Mouse (Mus musculus): Measurements from ENCODE around the gene Dpm1. TPM values are rescaled to one million over a fixed set of nuclear protein-coding genes. Genes with fewer than 3 reads are reported as not detected.
A peak's percentile ranks its signal among the peaks of the same experiment; 100 is the strongest.

Dpm1 gene
- polyA plus RNA-seq, 1 experiment from 2014 or later, result 145 TPM

DNA sequence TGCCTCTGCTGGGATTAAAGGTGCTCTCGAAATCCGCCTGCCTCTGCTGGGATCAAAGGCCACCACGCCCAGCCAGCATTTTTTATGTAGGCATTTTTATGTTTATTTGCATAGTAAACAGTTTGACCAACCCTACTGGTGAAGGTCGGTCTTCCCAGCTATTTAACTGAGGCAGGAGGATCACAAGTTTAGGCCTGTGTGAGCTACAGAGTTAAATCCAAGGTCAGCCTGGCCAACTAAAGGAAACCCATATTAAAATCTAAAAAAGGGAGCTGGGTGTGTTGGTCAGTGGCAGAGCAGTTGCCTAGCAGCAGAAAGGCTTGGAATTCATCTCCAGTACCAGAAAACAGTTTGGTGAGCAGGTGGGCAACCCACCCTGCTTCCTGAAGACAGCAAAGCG, 2.9 kb upstream of the Dpm1 start:
- H3K27me3 ChIP-seq (replicated peaks; ENCODE audit: insufficient read depth, low read length), result no peaks in the 10 kb centered on the region
- H3K4me2 ChIP-seq (replicated peaks; ENCODE audit: low read depth, low read length), result no peak overlapping the region
- no peaks in the 10 kb centered on the region for H3K9me3 ChIP-seq (ENCODE audit: low read length)
- WGBS, result 89% methylated on average over 5 of the region's 5 CpGs
- H3K36me3 ChIP-seq (ENCODE audit: insufficient read depth, low read length), result no peaks in the 10 kb centered on the region
- no peak overlapping the region for H3K4me3 ChIP-seq (ENCODE audit: low read depth, low read length)
- no peak overlapping the region for H3K9ac ChIP-seq (replicated peaks; ENCODE audit: low read depth)
- peaks cover 12% of the 10 kb centered on the region; the same call in 1 of the 2 replicates for H3K4me1 ChIP-seq (ENCODE audit: insufficient read depth, low read depth, low read length)
- ATAC-seq (no peak), DNase-seq (ENCODE audit: low spot score) (no peak)
- TF ChIP-seq EP300 (IDR thresholded peaks at IDR 0.05) (no peak), CTCF (IDR thresholded peaks at IDR 0.05) (no peak)
- no peak overlapping the region for H3K27ac ChIP-seq (ENCODE audit: low read length)

DNA sequence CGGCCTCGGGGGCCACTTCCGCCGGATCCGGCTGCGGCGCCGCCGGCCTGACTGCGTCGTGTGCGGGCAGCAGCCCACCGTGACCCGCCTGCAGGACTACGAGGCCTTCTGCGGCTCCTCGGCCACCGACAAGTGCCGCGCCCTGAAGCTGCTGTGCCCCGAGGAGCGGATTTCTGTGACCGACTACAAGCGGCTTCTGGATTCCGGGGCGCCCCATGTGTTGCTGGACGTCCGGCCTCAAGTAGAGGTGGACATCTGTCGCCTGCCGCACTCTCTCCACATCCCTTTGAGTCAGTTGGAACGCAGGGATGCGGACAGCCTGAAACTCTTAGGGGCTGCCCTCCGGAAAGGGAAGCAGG, 1.1 kb upstream of the Dpm1 start:
- ATAC-seq (no peak), DNase-seq (ENCODE audit: low spot score) (no peak)
- no peak overlapping the region for H3K27ac ChIP-seq (ENCODE audit: low read length)
- peak overlapping the region; percentile 98 for H3K4me2 ChIP-seq (replicated peaks; ENCODE audit: low read depth, low read length)
- H3K9ac ChIP-seq (replicated peaks; ENCODE audit: low read depth), result peak overlapping the region; percentile 90
- H3K27me3 ChIP-seq (replicated peaks; ENCODE audit: insufficient read depth, low read length), result no peaks in the 10 kb centered on the region
- H3K9me3 ChIP-seq (ENCODE audit: low read length), result no peaks in the 10 kb centered on the region
- peak overlapping the region; percentile 92 for H3K4me3 ChIP-seq (ENCODE audit: low read depth, low read length)
- TF ChIP-seq CTCF (IDR thresholded peaks at IDR 0.05), result no peak
- no peak for TF ChIP-seq EP300 (IDR thresholded peaks at IDR 0.05)
- H3K4me1 ChIP-seq (ENCODE audit: insufficient read depth, low read depth, low read length), result peaks cover 12% of the 10 kb centered on the region; the same call in 1 of the 2 replicates
- 50% methylated on average over 33 of the region's 33 CpGs for WGBS
- H3K36me3 ChIP-seq (ENCODE audit: insufficient read depth, low read length), result no peaks in the 10 kb centered on the region; the same call in 1 of the 2 replicates

DNA sequence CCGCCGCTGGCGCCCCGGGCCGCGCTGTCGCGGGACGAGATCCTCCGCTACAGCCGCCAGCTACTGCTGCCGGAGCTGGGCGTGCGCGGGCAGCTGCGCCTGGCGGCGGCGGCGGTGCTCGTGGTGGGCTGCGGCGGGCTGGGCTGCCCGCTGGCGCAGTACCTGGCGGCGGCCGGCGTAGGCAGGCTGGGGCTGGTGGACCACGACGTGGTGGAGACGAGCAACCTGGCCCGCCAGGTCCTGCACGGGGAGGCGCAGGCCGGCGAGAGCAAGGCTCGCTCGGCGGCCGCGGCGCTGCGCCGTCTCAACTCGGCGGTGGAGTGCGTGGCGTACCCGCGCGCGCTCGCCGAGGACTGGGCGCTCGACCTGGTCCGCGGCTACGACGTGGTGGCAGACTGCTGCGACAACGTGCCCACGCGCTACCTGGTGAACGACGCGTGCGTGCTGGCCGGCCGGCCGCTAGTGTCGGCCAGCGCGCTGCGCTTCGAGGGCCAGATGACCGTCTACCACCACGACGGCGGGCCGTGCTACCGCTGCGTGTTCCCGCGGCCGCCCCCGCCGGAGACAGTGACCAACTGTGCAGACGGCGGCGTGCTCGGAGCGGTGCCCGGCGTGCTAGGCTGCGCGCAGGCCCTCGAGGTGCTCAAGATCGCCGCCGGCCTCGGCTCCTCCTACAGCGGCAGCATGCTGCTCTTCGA, 531 bp upstream of the Dpm1 start:
- 3% methylated on average over 89 of the region's 105 CpGs for WGBS
- Histone ChIP-seq H3K9me3 (ENCODE audit: low read length) (no peaks in the 10 kb centered on the region), H3K4me3 (ENCODE audit: low read depth, low read length) (peak overlapping the region; percentile 92), H3K36me3 (ENCODE audit: insufficient read depth, low read length) (peaks cover 5% of the 10 kb centered on the region; the same call in 1 of the 2 replicates), H3K4me1 (ENCODE audit: insufficient read depth, low read depth, low read length) (peaks cover 12% of the 10 kb centered on the region; the same call in 1 of the 2 replicates), H3K27me3 (replicated peaks; ENCODE audit: insufficient read depth, low read length) (no peaks in the 10 kb centered on the region), H3K27ac (ENCODE audit: low read length) (peak overlapping the region; percentile 94), H3K4me2 (replicated peaks; ENCODE audit: low read depth, low read length) (peak overlapping the region; percentile 98), H3K9ac (replicated peaks; ENCODE audit: low read depth) (peak overlapping the region; percentile 90)
- no peak for TF ChIP-seq CTCF (IDR thresholded peaks at IDR 0.05)
- no peak for TF ChIP-seq EP300 (IDR thresholded peaks at IDR 0.05)
- peak; percentile 10 for DNase-seq (ENCODE audit: low spot score)
- ATAC-seq, result peak; percentile 67

GRCm38 (mm10) chr2:168229116-168230025, 1.0 kb downstream of the Dpm1 start:
- Histone ChIP-seq H3K4me3 (ENCODE audit: low read depth, low read length) (peak overlapping the region; percentile 92), H3K9ac (replicated peaks; ENCODE audit: low read depth) (peak overlapping the region; percentile 90), H3K27ac (ENCODE audit: low read length) (peak overlapping the region; percentile 94), H3K27me3 (replicated peaks; ENCODE audit: insufficient read depth, low read length) (no peaks in the 10 kb centered on the region), H3K4me1 (ENCODE audit: insufficient read depth, low read depth, low read length) (peaks cover 12% of the 10 kb centered on the region; the same call in 1 of the 2 replicates), H3K4me2 (replicated peaks; ENCODE audit: low read depth, low read length) (peak overlapping the region; percentile 98), H3K9me3 (ENCODE audit: low read length) (no peaks in the 10 kb centered on the region), H3K36me3 (ENCODE audit: insufficient read depth, low read length) (peaks cover 19% of the 10 kb centered on the region)
- DNase-seq (ENCODE audit: low spot score), result peak; percentile 62
- ATAC-seq, result peak; percentile 13
- WGBS, result 17% methylated on average over 39 of the region's 41 CpGs
- no peak for TF ChIP-seq CTCF (IDR thresholded peaks at IDR 0.05)
- TF ChIP-seq EP300 (IDR thresholded peaks at IDR 0.05), result no peak

GRCm38 (mm10) chr2:168223326-168223725, 7.1 kb downstream of the Dpm1 start:
- no peaks in the 10 kb centered on the region for H3K9me3 ChIP-seq (ENCODE audit: low read length)
- WGBS, result 88% methylated on average over 6 of the region's 6 CpGs
- H3K27me3 ChIP-seq (replicated peaks; ENCODE audit: insufficient read depth, low read length), result no peaks in the 10 kb centered on the region
- H3K9ac ChIP-seq (replicated peaks; ENCODE audit: low read depth), result no peak overlapping the region
- no peak overlapping the region for H3K4me3 ChIP-seq (ENCODE audit: low read depth, low read length)
- H3K27ac ChIP-seq (ENCODE audit: low read length), result no peak overlapping the region
- TF ChIP-seq EP300 (IDR thresholded peaks at IDR 0.05) (no peak), CTCF (IDR thresholded peaks at IDR 0.05) (no peak)
- no peak overlapping the region for H3K4me2 ChIP-seq (replicated peaks; ENCODE audit: low read depth, low read length)
- DNase-seq (ENCODE audit: low spot score), result no peak
- H3K36me3 ChIP-seq (ENCODE audit: insufficient read depth, low read length), result peaks cover 46% of the 10 kb centered on the region
- H3K4me1 ChIP-seq (ENCODE audit: insufficient read depth, low read depth, low read length), result no peaks in the 10 kb centered on the region
- no peak for ATAC-seq

GRCm38 (mm10) chr2:168213788-168214397, 16.5 kb downstream of the Dpm1 start:
- WGBS, result 53% methylated on average over 5 of the region's 5 CpGs
- DNase-seq (ENCODE audit: low spot score) (peak; percentile 25), ATAC-seq (peak; percentile 38; the same call in 1 of the 2 replicates)

More at GRCm38 (mm10) chr2:168213788-168214397, 16.5 kb downstream of the Dpm1 start:
- Histone ChIP-seq H3K4me1 (ENCODE audit: insufficient read depth, low read depth, low read length) (no peaks in the 10 kb centered on the region), H3K36me3 (ENCODE audit: insufficient read depth, low read length) (peaks cover 20% of the 10 kb centered on the region), H3K4me2 (replicated peaks; ENCODE audit: low read depth, low read length) (no peak overlapping the region), H3K4me3 (ENCODE audit: low read depth, low read length) (no peak overlapping the region), H3K27ac (ENCODE audit: low read length) (no peak overlapping the region), H3K9ac (replicated peaks; ENCODE audit: low read depth) (no peak overlapping the region), H3K9me3 (ENCODE audit: low read length) (no peaks in the 10 kb centered on the region), H3K27me3 (replicated peaks; ENCODE audit: insufficient read depth, low read length) (no peaks in the 10 kb centered on the region)
- TF ChIP-seq CTCF (IDR thresholded peaks at IDR 0.05) (peak; percentile 48), EP300 (IDR thresholded peaks at IDR 0.05) (no peak)
